Mouse (Mus musculus): Measurements from ENCODE around the gene Slc22a21.

DNA sequence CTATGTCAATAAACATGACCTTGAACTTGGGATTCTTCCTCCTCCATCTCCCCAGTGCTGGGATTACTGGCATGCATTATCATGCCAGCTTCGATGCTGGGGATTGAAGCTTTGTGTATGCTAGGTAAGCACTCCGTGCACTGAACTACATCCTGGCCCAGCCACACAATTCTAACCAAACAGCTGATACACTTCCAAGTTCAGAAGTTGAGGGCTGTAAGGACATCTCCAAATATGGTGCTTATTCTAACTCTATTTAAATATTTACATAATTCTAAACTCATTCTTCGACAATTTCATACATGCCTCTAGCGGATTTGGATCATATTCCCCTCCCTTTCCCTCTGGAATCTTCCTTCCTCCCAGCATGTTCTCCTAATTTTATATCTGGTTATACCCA is 12.1 kb upstream of the Slc22a21 start:
- TF ChIP-seq CTCF (IDR thresholded peaks at IDR 0.05; ENCODE audit: control insufficient read depth, insufficient read depth, insufficient read length) (no peak), MAX (IDR thresholded peaks at IDR 0.05) (no peak)
